Mouse (Mus musculus): Measurements from ENCODE around the gene Slamf7. TPM values are rescaled to one million over a fixed set of nuclear protein-coding genes. Genes with fewer than 3 reads are reported as not detected.
"Not testable (repeated sequence)": the region's sequence is repeated elsewhere in the genome, so short reads cannot be mapped to it uniquely, and the experiment has no call there.

Slamf7 gene
- polyA plus RNA-seq (2015; fragmentation: Nextera tagmentation; extraction: Ambion mirVana) = 0.26 and 0.57 TPM in 2 replicates

- Histone ChIP-seq H3K27ac (no peak within 1 kb of the TSS), H3K9ac (no peak within 1 kb of the TSS), H3K27me3 (replicated peaks) (no peaks in the 10 kb centered on the region), H3K4me2 (replicated peaks) (no peak within 1 kb of the TSS), H3K4me3 (replicated peaks) (no peak within 1 kb of the TSS), H3K36me3 (no peaks in the 10 kb centered on the region), H3K9me3 (no peaks in the 10 kb centered on the region), H3K4me1 (replicated peaks) (no peaks in the 10 kb centered on the region)
- ATAC-seq = no peak
- 87% methylated on average over 5 of the region's 5 CpGs for WGBS
These were observed at the start of gene Slamf7 for GRCm38 (mm10) chr1:171652734-171653133. Slamf7 (minus strand) TSS chr1:171653035.

GRCm38 (mm10) chr1:171698983-171699382 is 46.1 kb upstream of the Slamf7 start:
- no peak for ATAC-seq
- no peaks in the 10 kb centered on the region for H3K27me3 ChIP-seq (replicated peaks)
- H3K27ac ChIP-seq = no peak overlapping the region
- H3K9ac ChIP-seq = no peak overlapping the region
- 18% methylated on average over 6 of the region's 6 CpGs for WGBS
- no peaks in the 10 kb centered on the region for H3K4me1 ChIP-seq (replicated peaks)
- H3K4me2 ChIP-seq (replicated peaks) = no peak overlapping the region
- no peaks in the 10 kb centered on the region for H3K9me3 ChIP-seq
- H3K4me3 ChIP-seq (replicated peaks) = no peak overlapping the region
- no peaks in the 10 kb centered on the region for H3K36me3 ChIP-seq

DNA sequence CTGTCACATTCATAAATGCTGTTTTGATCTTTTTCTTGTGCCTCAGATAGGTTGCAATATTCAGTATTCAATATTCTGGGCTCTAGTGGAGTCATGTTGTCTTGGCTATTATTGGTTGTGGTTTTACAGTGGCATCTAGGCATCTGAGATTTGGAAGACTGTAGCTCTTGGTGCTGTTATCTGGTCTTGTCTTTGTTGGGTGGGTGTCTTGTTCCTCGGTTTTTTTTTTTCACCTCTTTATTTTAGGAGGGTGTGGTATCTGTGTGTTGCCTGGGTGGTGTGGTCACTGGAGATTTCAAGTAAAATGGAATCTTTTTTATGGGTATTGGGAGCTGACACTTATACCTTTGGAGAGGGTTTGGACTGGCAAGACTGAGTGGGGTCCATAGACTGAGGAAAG is 41.1 kb upstream of the Slamf7 start:
- 78% methylated on average over 1 of the region's 1 CpGs for WGBS
- H3K4me3 ChIP-seq (replicated peaks) = no peak overlapping the region
- H3K4me2 ChIP-seq (replicated peaks) = no peak overlapping the region
- no peak overlapping the region for H3K9ac ChIP-seq
- no peaks in the 10 kb centered on the region for H3K36me3 ChIP-seq
- ATAC-seq = no peak
- H3K27me3 ChIP-seq (replicated peaks) = no peaks in the 10 kb centered on the region
- no peaks in the 10 kb centered on the region for H3K9me3 ChIP-seq
- H3K4me1 ChIP-seq (replicated peaks) = no peaks in the 10 kb centered on the region
- no peak overlapping the region for H3K27ac ChIP-seq

GRCm38 (mm10) chr1:171687320-171687719 is 34.5 kb upstream of the Slamf7 start:
- Histone ChIP-seq H3K9me3 (no peaks in the 10 kb centered on the region), H3K27ac (no peak overlapping the region), H3K9ac (no peak overlapping the region), H3K27me3 (replicated peaks) (no peaks in the 10 kb centered on the region), H3K4me1 (replicated peaks) (no peaks in the 10 kb centered on the region), H3K4me3 (replicated peaks) (no peak overlapping the region), H3K36me3 (no peaks in the 10 kb centered on the region), H3K4me2 (replicated peaks) (no peak overlapping the region)
- no peak for ATAC-seq
- 81% methylated on average over 4 of the region's 4 CpGs for WGBS

DNA sequence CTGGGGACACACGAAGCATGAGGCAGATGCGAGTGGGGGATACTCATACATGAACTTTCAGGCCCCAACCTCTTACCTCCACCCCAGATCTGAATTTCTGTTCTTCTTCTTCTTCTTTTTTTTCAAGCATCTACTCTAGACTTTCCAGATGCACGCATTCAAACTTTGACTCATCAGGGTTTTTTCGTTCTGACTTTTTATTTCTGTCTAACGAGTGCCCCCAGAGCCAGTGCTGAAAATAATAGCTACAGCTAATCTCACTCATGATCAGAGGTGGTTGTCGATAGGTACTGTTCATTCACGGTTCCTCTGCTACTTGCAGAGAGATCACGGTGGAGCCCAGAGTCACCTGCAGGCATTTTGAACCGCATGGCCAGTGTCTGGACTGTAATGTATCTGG is 32.1 kb upstream of the Slamf7 start:
- 91% methylated on average over 9 of the region's 9 CpGs for WGBS

DNA sequence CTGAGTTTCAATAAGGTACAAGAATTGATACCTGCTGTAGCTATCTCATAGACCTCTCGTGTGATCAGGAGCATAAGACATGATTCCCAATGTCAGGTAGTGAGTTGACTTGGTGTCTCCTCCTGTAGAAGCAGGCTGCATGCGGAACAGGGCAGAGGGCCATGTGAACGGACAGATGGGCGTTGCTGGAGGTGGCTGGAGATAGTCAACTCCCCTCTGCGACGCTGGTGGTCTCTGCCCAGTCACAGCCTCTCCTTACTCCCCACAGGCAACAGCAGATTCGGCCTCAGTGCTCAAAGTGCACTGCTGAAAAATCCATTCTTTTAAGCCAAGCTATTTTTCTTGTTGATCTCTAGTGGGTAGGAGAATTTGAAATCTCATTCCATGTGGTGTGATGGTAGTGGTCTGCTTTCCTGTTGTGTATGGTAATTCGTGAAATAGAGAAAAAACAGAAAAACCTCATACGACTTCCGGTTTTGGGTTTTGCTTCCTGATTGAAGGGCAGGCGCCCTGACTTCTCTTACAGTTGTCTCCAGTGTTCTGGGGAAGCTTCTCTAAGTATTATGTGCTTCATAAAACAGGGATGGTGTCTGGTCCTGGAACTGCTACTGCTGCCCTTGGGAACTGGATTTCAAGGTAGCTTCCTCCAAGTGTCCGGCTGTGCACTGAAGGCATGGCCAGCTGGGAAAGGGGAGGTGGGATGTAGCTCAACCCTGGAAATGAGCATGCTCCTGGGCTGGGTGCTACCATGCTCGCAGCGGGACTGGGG is 28.9 kb upstream of the Slamf7 start, which contains the start of gene Cd48:
Cd48 (plus strand) TSS at position 479 of the 769 bp plus-strand sequence.
- H3K4me2 ChIP-seq (replicated peaks) = no peak within 1 kb of the TSS

More for the DNA sequence above, 32.1 kb upstream of the Slamf7 start:
- H3K36me3 ChIP-seq = no peaks in the 10 kb centered on the region
- H3K9me3 ChIP-seq = no peaks in the 10 kb centered on the region
- H3K27me3 ChIP-seq (replicated peaks) = no peaks in the 10 kb centered on the region
- H3K4me1 ChIP-seq (replicated peaks) = no peaks in the 10 kb centered on the region
- ATAC-seq = no peak
- no peak overlapping the region for H3K9ac ChIP-seq
- no peak overlapping the region for H3K4me2 ChIP-seq (replicated peaks)
- H3K4me3 ChIP-seq (replicated peaks) = no peak overlapping the region
- no peak overlapping the region for H3K27ac ChIP-seq

GRCm38 (mm10) chr1:171681009-171681408 is 28.2 kb upstream of the Slamf7 start:
- Histone ChIP-seq H3K9me3 (no peaks in the 10 kb centered on the region), H3K4me2 (replicated peaks) (no peak overlapping the region), H3K4me3 (replicated peaks) (no peak overlapping the region), H3K36me3 (no peaks in the 10 kb centered on the region), H3K4me1 (replicated peaks) (no peaks in the 10 kb centered on the region), H3K9ac (no peak overlapping the region), H3K27ac (no peak overlapping the region), H3K27me3 (replicated peaks) (no peaks in the 10 kb centered on the region)
- no peak for ATAC-seq
- WGBS = 70% methylated on average over 7 of the region's 7 CpGs

More for the DNA sequence above, 28.9 kb upstream of the Slamf7 start, which contains the start of gene Cd48:
- no peak for ATAC-seq
- Histone ChIP-seq H3K4me3 (replicated peaks) (no peak within 1 kb of the TSS), H3K9me3 (no peaks in the 10 kb centered on the region), H3K9ac (no peak within 1 kb of the TSS), H3K27me3 (replicated peaks) (no peaks in the 10 kb centered on the region), H3K4me1 (replicated peaks) (no peaks in the 10 kb centered on the region), H3K36me3 (no peaks in the 10 kb centered on the region), H3K27ac (no peak within 1 kb of the TSS)
- WGBS = 80% methylated on average over 14 of the region's 14 CpGs

GRCm38 (mm10) chr1:171677721-171678120 is 24.9 kb upstream of the Slamf7 start:
- WGBS = 60% methylated on average over 1 of the region's 1 CpGs
- Histone ChIP-seq H3K9ac (no peak overlapping the region), H3K36me3 (no peaks in the 10 kb centered on the region), H3K4me1 (replicated peaks) (no peaks in the 10 kb centered on the region), H3K4me2 (replicated peaks) (no peak overlapping the region), H3K27ac (no peak overlapping the region), H3K4me3 (replicated peaks) (no peak overlapping the region), H3K9me3 (no peaks in the 10 kb centered on the region), H3K27me3 (replicated peaks) (no peaks in the 10 kb centered on the region)
- no peak for ATAC-seq

- ATAC-seq = no peak
These were observed 21.6 kb upstream of the Slamf7 start for GRCm38 (mm10) chr1:171674467-171674866.

GRCm38 (mm10) chr1:171672854-171673475 is 20.1 kb upstream of the Slamf7 start:
- Histone ChIP-seq H3K4me3 (replicated peaks) (no peak overlapping the region), H3K27ac (no peak overlapping the region), H3K9ac (no peak overlapping the region), H3K36me3 (no peaks in the 10 kb centered on the region), H3K4me2 (replicated peaks) (no peak overlapping the region), H3K27me3 (replicated peaks) (no peaks in the 10 kb centered on the region), H3K4me1 (replicated peaks) (no peaks in the 10 kb centered on the region), H3K9me3 (no peaks in the 10 kb centered on the region)
- WGBS = 62% methylated on average over 5 of the region's 5 CpGs
- ATAC-seq = no peak

More at GRCm38 (mm10) chr1:171674467-171674866, 21.6 kb upstream of the Slamf7 start:
- no peaks in the 10 kb centered on the region for H3K36me3 ChIP-seq
- H3K4me2 ChIP-seq (replicated peaks) = no peak overlapping the region
- no peak overlapping the region for H3K4me3 ChIP-seq (replicated peaks)
- H3K4me1 ChIP-seq (replicated peaks) = no peaks in the 10 kb centered on the region
- H3K9ac ChIP-seq = no peak overlapping the region
- WGBS = 63% methylated on average over 1 of the region's 1 CpGs
- H3K27ac ChIP-seq = no peak overlapping the region
- no peaks in the 10 kb centered on the region for H3K9me3 ChIP-seq
- no peaks in the 10 kb centered on the region for H3K27me3 ChIP-seq (replicated peaks)

- not testable (repeated sequence) for H3K4me1 ChIP-seq (replicated peaks); H3K4me3 ChIP-seq (replicated peaks); H3K4me2 ChIP-seq (replicated peaks); H3K9ac ChIP-seq; H3K9me3 ChIP-seq; ATAC-seq; H3K27me3 ChIP-seq (replicated peaks); H3K36me3 ChIP-seq; H3K27ac ChIP-seq
- 90% methylated on average over 2 of the region's 2 CpGs for WGBS
These were observed 19.6 kb upstream of the Slamf7 start for GRCm38 (mm10) chr1:171672451-171672850.

DNA sequence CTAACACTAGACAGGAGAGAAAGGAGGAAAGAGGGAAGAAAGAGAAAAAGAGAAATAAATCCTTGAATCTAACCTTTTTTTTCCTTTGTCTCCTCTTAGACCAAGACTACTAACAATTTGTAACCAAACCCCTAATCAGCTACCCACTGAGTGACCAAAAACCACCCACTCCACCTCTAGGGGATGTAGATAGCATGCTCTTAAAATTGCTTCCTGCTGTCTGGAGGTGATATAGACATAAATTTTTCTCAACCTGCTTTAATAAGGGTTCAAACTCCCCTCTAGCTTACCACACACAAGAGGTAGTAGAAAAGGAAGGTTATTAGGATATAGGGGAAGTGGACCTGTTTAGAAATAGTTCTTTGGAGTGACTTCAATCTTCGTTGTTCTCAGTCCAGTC is 14.3 kb upstream of the Slamf7 start:
- WGBS = 68% methylated on average over 1 of the region's 1 CpGs
- Histone ChIP-seq H3K27ac (no peak overlapping the region), H3K27me3 (replicated peaks) (no peaks in the 10 kb centered on the region), H3K9ac (no peak overlapping the region), H3K4me2 (replicated peaks) (no peak overlapping the region), H3K9me3 (no peaks in the 10 kb centered on the region), H3K4me1 (replicated peaks) (no peaks in the 10 kb centered on the region), H3K36me3 (no peaks in the 10 kb centered on the region), H3K4me3 (replicated peaks) (no peak overlapping the region)
- ATAC-seq = no peak

GRCm38 (mm10) chr1:171666350-171666749 is 13.5 kb upstream of the Slamf7 start:
- WGBS = 80% methylated on average over 6 of the region's 6 CpGs
- no peaks in the 10 kb centered on the region for H3K27me3 ChIP-seq (replicated peaks)
- H3K4me2 ChIP-seq (replicated peaks) = no peak overlapping the region
- no peaks in the 10 kb centered on the region for H3K4me1 ChIP-seq (replicated peaks)
- H3K9ac ChIP-seq = no peak overlapping the region
- H3K36me3 ChIP-seq = no peaks in the 10 kb centered on the region
- no peak overlapping the region for H3K27ac ChIP-seq
- H3K9me3 ChIP-seq = no peaks in the 10 kb centered on the region
- ATAC-seq = no peak
- no peak overlapping the region for H3K4me3 ChIP-seq (replicated peaks)
